In the genomic region with DNA sequence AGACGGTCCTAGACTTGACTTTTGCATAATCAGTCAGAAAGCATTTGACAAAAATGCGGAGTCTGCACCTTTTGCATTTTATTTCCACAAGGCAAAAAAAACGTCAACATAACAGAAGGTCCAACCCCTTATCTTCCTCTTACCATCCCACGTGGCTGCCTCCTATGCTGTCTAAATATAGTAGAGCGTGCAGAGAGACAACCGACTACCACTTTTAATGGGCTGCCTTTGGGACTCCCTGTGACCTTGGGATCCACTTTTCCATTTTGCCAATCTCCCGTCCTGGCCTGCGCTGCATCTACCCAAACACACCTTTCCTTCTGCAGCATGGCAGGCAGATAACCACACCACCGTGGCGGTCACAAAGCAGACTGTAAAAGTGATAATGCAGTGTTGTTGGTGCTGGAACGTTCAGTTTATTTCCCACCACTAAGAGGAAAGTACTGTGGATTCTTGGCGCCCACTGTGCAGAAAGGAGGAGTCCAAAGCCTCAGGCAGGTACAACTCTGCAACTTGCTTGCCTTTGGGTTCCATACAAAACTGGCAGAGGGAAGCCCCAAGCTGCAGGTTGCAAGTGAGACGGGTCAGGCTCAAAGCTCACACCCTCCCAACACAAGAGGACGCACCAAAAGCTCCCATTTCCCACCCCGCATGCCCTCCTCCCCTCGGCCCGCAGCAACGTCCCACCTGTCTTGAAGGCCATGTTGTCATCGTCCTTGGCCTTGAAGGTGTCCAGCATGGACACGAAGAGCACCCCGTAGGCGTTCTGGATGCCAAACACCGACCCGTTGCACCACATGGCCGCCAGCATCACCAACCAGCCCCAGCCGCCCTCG, we compare ENCODE assay signal across 8 mouse cellular contexts. TPM values are rescaled to one million over a fixed set of nuclear protein-coding genes. Genes with fewer than 3 reads are reported as not detected.
A peak's percentile ranks its signal among the peaks of the same experiment; 100 is the strongest.
DNase-seq lines count a peak whose midpoint lies in the region; ATAC-seq and TF ChIP-seq lines count a peak whose summit lies in the region.

No protein-coding gene starts in this region.

- no peak for TF ChIP-seq POLR2A in ES-Bruce4 (IDR thresholded peaks at IDR 0.05; ENCODE audit: insufficient read depth, low read length)

- peak; percentile 47 for DNase-seq in adrenal gland, postnatal 14 days
- DNase-seq in adrenal gland, postnatal 4 days (ENCODE audit: low spot score in 2 of 2), result no peak
- peak; percentile 52 to 60 for DNase-seq in heart, postnatal 10 days
- peak; percentile 60 for DNase-seq in naive thymus-derived CD4-positive, alpha-beta T cell, adult 2 months (ENCODE audit: low read depth)
- DNase-seq in layer of hippocampus, postnatal 25 days (ENCODE audit: extremely low spot score in 1 of 2, low spot score in 1 of 2), result no peak

- H3K4me3 ChIP-seq in ES-Bruce4 (ENCODE audit: low read depth, low read length), result peak overlapping the region; percentile 66
- peak overlapping the region; percentile 66 for H3K4me3 ChIP-seq in embryonic facial prominence, embryonic 15.5 days (replicated peaks)
- peak overlapping the region; percentile 69 for H3K4me3 ChIP-seq in limb, embryonic 12.5 days (replicated peaks)

- peak overlapping the region; percentile 53 for H3K9ac ChIP-seq in ES-Bruce4 (ENCODE audit: low read depth, poor library complexity, severe bottlenecking)
- peak overlapping the region; percentile 57 for H3K9ac ChIP-seq in embryonic facial prominence, embryonic 15.5 days
- H3K9ac ChIP-seq in limb, embryonic 12.5 days (replicated peaks), result peak overlapping the region; percentile 75

- H3K27me3 ChIP-seq in ES-Bruce4 (ENCODE audit: control insufficient read depth, insufficient read depth, low read length, poor library complexity, severe bottlenecking), result no peaks in the 10 kb centered on the region
- H3K27me3 ChIP-seq in embryonic facial prominence, embryonic 15.5 days, result no peaks in the 10 kb centered on the region
- H3K27me3 ChIP-seq in limb, embryonic 12.5 days, result peaks cover 12% of the 10 kb centered on the region

- ATAC-seq in embryonic facial prominence, embryonic 15.5 days (ENCODE audit: insufficient number of reproducible peaks, low FRiP score, low TSS enrichment, low read depth), result peak; percentile 26; the same call in 1 of the 2 replicates
- ATAC-seq in limb, embryonic 12.5 days (ENCODE audit: insufficient number of reproducible peaks, insufficient read depth, low FRiP score, low TSS enrichment, low read depth), result no peak; the same call in 1 of the 2 replicates

- no peaks in the 10 kb centered on the region for H3K4me1 ChIP-seq in ES-Bruce4 (ENCODE audit: control insufficient read depth, insufficient read depth, low read length)
- H3K4me1 ChIP-seq in embryonic facial prominence, embryonic 15.5 days, result peaks cover 9% of the 10 kb centered on the region
- H3K4me1 ChIP-seq in limb, embryonic 12.5 days (replicated peaks), result peaks cover 27% of the 10 kb centered on the region

- WGBS in embryonic facial prominence, embryonic 15.5 days, result 22% methylated on average over 27 of the region's 27 CpGs
- 23% methylated on average over 27 of the region's 27 CpGs for WGBS in limb, embryonic 12.5 days

- intact Hi-C loops in heart, postnatal 10 days (cut with DNase I), result loop anchor here (5.0 kb wide), 1 partner anchor 71 kb away; no protein-coding TSS in a partner anchor

- no peak for TF ChIP-seq CTCF in ES-Bruce4 (IDR thresholded peaks at IDR 0.05; ENCODE audit: low read depth, low read length)

- H3K4me2 ChIP-seq in embryonic facial prominence, embryonic 15.5 days (replicated peaks), result peak overlapping the region; percentile 95
- H3K4me2 ChIP-seq in limb, embryonic 12.5 days, result peak overlapping the region; percentile 92

- no peaks in the 10 kb centered on the region for H3K36me3 ChIP-seq in ES-Bruce4 (ENCODE audit: control insufficient read depth, insufficient read depth, low read length, poor library complexity, severe bottlenecking)
- no peaks in the 10 kb centered on the region for H3K36me3 ChIP-seq in embryonic facial prominence, embryonic 15.5 days
- no peaks in the 10 kb centered on the region for H3K36me3 ChIP-seq in limb, embryonic 12.5 days

- H3K27ac ChIP-seq in ES-Bruce4 (ENCODE audit: insufficient read depth, low read length), result no peak overlapping the region
- no peak overlapping the region for H3K27ac ChIP-seq in embryonic facial prominence, embryonic 15.5 days (replicated peaks)
- H3K27ac ChIP-seq in limb, embryonic 12.5 days, result 0 out of 2 replicates have a peak overlapping the region, but pooled peaks have one; percentile 53

- no peaks in the 10 kb centered on the region for H3K9me3 ChIP-seq in ES-Bruce4 (replicated peaks; ENCODE audit: control insufficient read depth, insufficient read depth, low read length, poor library complexity, severe bottlenecking)
- H3K9me3 ChIP-seq in embryonic facial prominence, embryonic 15.5 days (replicated peaks), result no peaks in the 10 kb centered on the region
- no peaks in the 10 kb centered on the region for H3K9me3 ChIP-seq in limb, embryonic 12.5 days

- no peak for TF ChIP-seq EP300 in ES-Bruce4 (IDR thresholded peaks at IDR 0.05; ENCODE audit: insufficient read depth, low read depth, low read length)

RNA-seq across cellular contexts. Expression of a gene that starts 0.8 kb away (rescaled TPM):
- total RNA-seq in adrenal gland, postnatal 14 days (2021), result 24.6 and 29.7 TPM in 2 replicates
- 10 to 100 TPM; 17.4 to 19.3 TPM for total RNA-seq in adrenal gland, postnatal 4 days (2021)
- 4.7 and 5.4 TPM in 2 replicates for polyA plus RNA-seq in ES-Bruce4 (2011; ENCODE audit: insufficient read depth, insufficient read length, low read depth, missing spikeins)
- polyA plus RNA-seq in embryonic facial prominence, embryonic 15.5 days (2015; fragmentation: Nextera tagmentation; extraction: Ambion mirVana), result 6.6 and 8.0 TPM in 2 replicates
- 10 to 100 TPM; 13.4 to 16.2 TPM for total RNA-seq in heart, postnatal 10 days (2021)
- 18.3 and 19.8 TPM in 2 replicates for polyA plus RNA-seq in limb, embryonic 12.5 days (2016; fragmentation: Nextera tagmentation; extraction: Ambion mirVana)
- total RNA-seq in layer of hippocampus, postnatal 25 days (2021), result 1 to 10 TPM; 2.9 to 3.1 TPM

Comparison
In these comparisons a context has a peak if more than half of its experiments do, and no peak if none do; other contexts are left out.
1. DNase-seq: peak in adrenal gland, postnatal 14 days (single experiment), heart, postnatal 10 days (2 of 2) and naive thymus-derived CD4-positive, alpha-beta T cell, adult 2 months (single experiment); none in adrenal gland, postnatal 4 days (0 of 2) and layer of hippocampus, postnatal 25 days (0 of 2).
2. Peak in every context shown above with its lines, with median percentiles within 50 percentile points of each other: H3K4me3 ChIP-seq and H3K9ac ChIP-seq.